Mouse (Mus musculus): ENCODE measurements at regions not wholly inside any gene's neighbourhood (a gene's known extent, or its start where the extent isn't known, plus 50 kb on each side); places are given as distances from the start of the nearest gene placed in this dataset.

DNA sequence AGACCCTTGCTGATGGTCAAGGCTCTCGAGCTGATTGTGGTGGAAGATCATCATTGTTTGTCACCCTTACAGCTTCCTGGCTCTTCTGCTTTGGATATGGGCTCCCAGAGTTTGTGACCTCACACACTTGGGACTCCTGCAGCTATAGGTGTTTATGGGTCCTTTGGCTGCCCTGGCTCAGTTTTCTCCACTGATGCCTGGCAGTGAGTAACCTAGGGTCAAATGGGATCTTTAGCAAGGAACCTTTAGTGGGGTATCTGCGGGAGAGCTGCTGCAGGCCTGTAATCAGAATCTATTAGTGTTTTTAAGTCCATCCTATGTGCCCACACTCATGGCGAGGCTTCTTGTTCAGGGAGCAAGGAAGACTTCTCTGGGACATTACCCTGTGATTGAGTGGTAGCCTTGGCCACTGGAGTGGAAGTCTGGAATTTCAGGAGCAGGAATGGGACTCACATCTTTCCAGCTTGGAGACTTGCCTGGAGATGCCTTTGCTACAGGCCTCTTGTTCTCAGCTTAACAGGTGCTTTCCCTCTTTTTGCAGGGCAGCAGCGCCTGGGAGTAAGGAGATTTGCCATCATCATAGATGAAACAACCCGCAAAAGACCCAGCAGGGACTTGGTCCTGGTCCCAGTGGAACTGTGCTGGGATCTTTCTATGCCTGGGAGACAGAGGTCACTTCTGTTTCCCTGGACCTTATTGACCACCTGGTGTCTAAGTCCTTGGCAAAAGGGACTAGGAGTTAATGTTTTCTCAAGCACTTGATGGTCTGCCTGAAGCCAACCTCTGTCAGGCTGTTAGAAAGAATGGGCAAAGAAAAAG, 442.5 kb downstream of the Adam29 start:
- TF ChIP-seq CTCF (conservative IDR thresholded peaks at IDR 0.05; ENCODE audit: insufficient read depth, insufficient read length, low read depth, low read length) (no peak), POLR2A (IDR thresholded peaks at IDR 0.05; ENCODE audit: low read depth, low read length) (no peak)

Measured in kidney, adult 2 months (tissue).